Mouse (Mus musculus) intestine, embryonic 14.5 days (tissue): Measurements from ENCODE around the gene Polr3g. TPM values are rescaled to one million over a fixed set of nuclear protein-coding genes. Genes with fewer than 3 reads are reported as not detected.
"Not testable (repeated sequence)": the region's sequence is repeated elsewhere in the genome, so short reads cannot be mapped to it uniquely, and the experiment has no call there.

Source experiments
- ATAC-seq: fragments of 200-750 bp; cut with Nextera tagmentation; replicated peaks from 2 replicates; pipeline ENCODE4 v1.8.0; 2017; ENCODE audit warnings: low read depth, moderate number of reproducible peaks, moderate TSS enrichment, moderate library complexity; ENCODE audit not compliant: low FRiP score, low TSS enrichment
- DNase-seq: peaks from one replicate; pipeline ENCODE4 v3.0.0-alpha.2; 2018; ENCODE audit warnings: low spot score
- H3K27ac ChIP-seq: fragments of 300-500 bp; sonication (generic); 2 replicates; pipeline ENCODE4 v1.5.1; 2014; ENCODE audit warnings: low read depth, mild to moderate bottlenecking, control low read depth
- H3K27me3 ChIP-seq: fragments of 300-500 bp; sonication (generic); replicated peaks from 2 replicates; pipeline ENCODE4 v1.6.1; 2014; ENCODE audit warnings: low read length, control low read depth; ENCODE audit not compliant: control insufficient read depth, insufficient read depth
- H3K36me3 ChIP-seq: fragments of 300-500 bp; sonication (generic); 2 replicates; pipeline ENCODE4 v1.6.1; 2014; ENCODE audit warnings: low read length, control low read depth; ENCODE audit not compliant: control insufficient read depth, insufficient read depth
- H3K4me1 ChIP-seq: fragments of 300-500 bp; sonication (generic); replicated peaks from 2 replicates; pipeline ENCODE4 v1.6.1; 2014; ENCODE audit warnings: low read length, control low read depth, mixed read lengths; ENCODE audit not compliant: control insufficient read depth, insufficient read depth
- H3K4me2 ChIP-seq: fragments of 300-500 bp; sonication (generic); 2 replicates; pipeline ENCODE4 v1.6.1; 2014; ENCODE audit warnings: low read length
- H3K4me3 ChIP-seq: fragments of 300-500 bp; sonication (generic); 2 replicates; pipeline ENCODE4 v1.5.1; 2014; ENCODE audit warnings: low read depth, low read length, control low read depth, mixed read lengths
- H3K9ac ChIP-seq: fragments of 300-500 bp; sonication (generic); 2 replicates; pipeline ENCODE4 v1.6.1; 2014; ENCODE audit warnings: mild to moderate bottlenecking, low read length
- H3K9me3 ChIP-seq: fragments of 300-500 bp; sonication (generic); 2 replicates; pipeline ENCODE4 v1.6.1; 2016; ENCODE audit warnings: low read length, control low read depth; ENCODE audit not compliant: control insufficient read depth
- WGBS: fragments of 180-500 bp; shearing (Covaris S2); extraction: QIAGEN DNeasy Blood & Tissue Kit; methylation state at CpG from one replicate; pipeline ENCODE4 v1.1.7; 2014; 5-methylcytosine and 5-hydroxymethylcytosine counted together
- polyA plus RNA-seq: library from polyadenylated mRNA; unstranded; fragments of >200 nt; fragmentation: Nextera tagmentation; extraction: Ambion mirVana; gene quantifications from 2 replicates; pipeline ENCODE4 v1.2.1, GENCODE M21; 2014

The Polr3g gene
- polyA plus RNA-seq, 1 experiment from 2014 or later = 16.1 TPM

DNA sequence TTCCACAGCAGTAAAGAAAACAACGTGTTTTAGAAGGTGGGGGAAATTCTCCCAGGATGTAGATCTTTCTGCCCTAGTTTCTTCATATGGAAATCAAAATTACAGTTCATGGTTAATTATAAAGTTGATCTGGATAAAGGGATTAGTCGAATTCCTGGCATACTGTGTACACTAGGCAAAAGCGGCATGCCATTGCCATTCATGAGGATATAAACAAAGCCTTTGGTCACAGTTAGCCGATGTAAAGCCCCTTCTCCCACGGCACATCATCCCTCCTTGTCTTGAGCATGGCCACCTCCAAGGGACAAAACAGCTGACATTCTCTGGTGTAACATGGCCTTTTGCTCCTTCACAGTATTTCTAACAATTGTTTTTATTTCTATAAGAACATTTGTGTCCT, 80.2 kb downstream of the Polr3g start:
- no peak for DNase-seq
- no peak for ATAC-seq
- Histone ChIP-seq H3K9ac (no peak overlapping the region), H3K4me2 (no peak overlapping the region), H3K4me1 (no peaks in the 10 kb centered on the region), H3K4me3 (no peak overlapping the region), H3K9me3 (no peaks in the 10 kb centered on the region), H3K27ac (no peak overlapping the region), H3K36me3 (no peaks in the 10 kb centered on the region), H3K27me3 (peaks cover 20% of the 10 kb centered on the region)
- WGBS = 79% methylated on average over 5 of the region's 5 CpGs

DNA sequence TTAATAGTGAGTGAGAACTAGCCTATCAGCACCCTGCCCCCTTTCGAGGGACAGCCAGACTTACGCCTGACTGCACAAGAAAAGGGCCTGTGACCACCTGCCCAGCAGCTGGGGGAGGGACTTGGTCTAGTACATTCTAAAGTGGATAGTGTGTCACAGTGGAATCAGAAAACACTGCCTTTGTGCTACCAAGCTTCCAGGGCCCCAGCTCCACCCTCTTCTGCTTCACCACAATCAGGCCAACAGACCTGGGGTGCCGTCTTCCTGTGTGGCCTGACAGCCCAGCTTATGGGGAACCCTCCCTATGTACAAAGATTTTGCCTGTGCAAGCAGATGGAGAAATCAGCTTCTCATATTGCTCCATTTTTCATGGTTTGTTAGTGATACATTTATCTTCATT, 81.4 kb downstream of the Polr3g start:
- ATAC-seq (no peak), DNase-seq (no peak)
- Histone ChIP-seq H3K4me3 (no peak overlapping the region), H3K36me3 (no peaks in the 10 kb centered on the region), H3K27ac (no peak overlapping the region), H3K9me3 (no peaks in the 10 kb centered on the region), H3K4me2 (no peak overlapping the region), H3K9ac (no peak overlapping the region), H3K4me1 (no peaks in the 10 kb centered on the region), H3K27me3 (peaks cover 20% of the 10 kb centered on the region)
- 80% methylated on average over 3 of the region's 3 CpGs for WGBS

DNA sequence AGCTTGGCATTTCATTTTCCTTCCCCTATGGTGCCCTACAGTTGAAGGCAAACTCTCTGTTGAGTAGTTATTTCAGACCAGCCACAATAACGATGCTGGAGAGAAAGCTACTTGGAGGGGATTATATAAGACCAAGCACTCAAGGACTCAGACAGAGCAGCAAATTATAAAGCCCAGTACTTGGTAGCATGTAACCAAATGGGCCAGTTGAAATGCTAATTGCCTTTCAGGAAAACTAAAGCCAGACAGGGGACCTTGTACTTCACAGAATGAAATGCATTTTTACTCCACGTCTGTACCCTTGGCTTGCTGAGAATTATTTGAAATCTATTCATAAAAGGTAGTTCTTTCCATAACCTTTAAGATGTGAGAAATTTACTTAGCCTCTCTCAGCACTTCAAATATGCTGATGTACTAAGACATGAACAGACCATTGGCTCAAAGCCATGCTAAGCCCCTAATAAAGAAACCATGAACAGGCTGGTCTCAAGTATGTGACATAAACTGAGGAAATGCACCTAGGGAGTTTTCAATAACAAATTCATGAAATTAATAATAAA, 82.1 kb downstream of the Polr3g start:
- Histone ChIP-seq H3K4me2 (no peak overlapping the region), H3K9me3 (no peaks in the 10 kb centered on the region), H3K9ac (no peak overlapping the region), H3K27me3 (peaks cover 18% of the 10 kb centered on the region), H3K4me1 (no peaks in the 10 kb centered on the region), H3K4me3 (no peak overlapping the region), H3K27ac (no peak overlapping the region), H3K36me3 (no peaks in the 10 kb centered on the region)
- 70% methylated on average over 2 of the region's 2 CpGs for WGBS
- ATAC-seq (no peak), DNase-seq (no peak)

DNA sequence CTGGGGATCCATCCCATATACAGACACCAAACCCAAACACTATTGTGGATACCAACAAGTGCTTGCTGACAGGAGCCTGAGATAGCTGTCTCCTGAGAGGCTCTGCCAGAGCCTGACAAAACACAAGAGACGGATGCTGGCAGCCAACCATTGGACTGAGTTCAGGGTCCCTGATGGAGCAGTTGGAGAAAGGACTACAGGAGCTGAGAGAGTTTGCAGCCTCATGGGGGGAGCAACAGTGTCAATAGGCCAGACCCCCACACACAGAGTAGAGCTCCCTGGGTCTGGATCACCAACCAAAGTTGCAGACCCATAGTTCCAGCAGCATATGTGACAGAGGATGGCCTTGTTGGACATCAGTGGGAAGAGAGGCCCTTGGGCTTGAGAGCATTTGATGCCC, 83.0 kb downstream of the Polr3g start:
- not testable (repeated sequence) for H3K4me3 ChIP-seq, H3K36me3 ChIP-seq, H3K9me3 ChIP-seq, H3K9ac ChIP-seq, H3K4me1 ChIP-seq, H3K27ac ChIP-seq, H3K27me3 ChIP-seq, DNase-seq, H3K4me2 ChIP-seq, ATAC-seq
- 68% methylated on average over 1 of the region's 1 CpGs for WGBS

Other genes with a start within 250 kb of the Polr3g start
- 0.91 and 1.0 TPM in 2 replicates for gene Adgrv1, start 77.9 kb downstream of the Polr3g start, polyA plus RNA-seq
- 25.0 and 28.7 TPM in 2 replicates for gene Lysmd3, start 53.4 kb downstream of the Polr3g start, polyA plus RNA-seq
- 7.3 and 9.4 TPM in 2 replicates for gene Mblac2, start 328 bp upstream of the Polr3g start, polyA plus RNA-seq
- 213 and 224 TPM in 2 replicates for gene Cetn3, start 72.1 kb upstream of the Polr3g start, polyA plus RNA-seq